Mouse (Mus musculus) thymus, postnatal 14 days (tissue): ENCODE data around the gene Vill.

ENCODE experiments used
- DNase-seq: peaks from one replicate; pipeline ENCODE4 v3.0.0; 2021

Vill gene

DNA sequence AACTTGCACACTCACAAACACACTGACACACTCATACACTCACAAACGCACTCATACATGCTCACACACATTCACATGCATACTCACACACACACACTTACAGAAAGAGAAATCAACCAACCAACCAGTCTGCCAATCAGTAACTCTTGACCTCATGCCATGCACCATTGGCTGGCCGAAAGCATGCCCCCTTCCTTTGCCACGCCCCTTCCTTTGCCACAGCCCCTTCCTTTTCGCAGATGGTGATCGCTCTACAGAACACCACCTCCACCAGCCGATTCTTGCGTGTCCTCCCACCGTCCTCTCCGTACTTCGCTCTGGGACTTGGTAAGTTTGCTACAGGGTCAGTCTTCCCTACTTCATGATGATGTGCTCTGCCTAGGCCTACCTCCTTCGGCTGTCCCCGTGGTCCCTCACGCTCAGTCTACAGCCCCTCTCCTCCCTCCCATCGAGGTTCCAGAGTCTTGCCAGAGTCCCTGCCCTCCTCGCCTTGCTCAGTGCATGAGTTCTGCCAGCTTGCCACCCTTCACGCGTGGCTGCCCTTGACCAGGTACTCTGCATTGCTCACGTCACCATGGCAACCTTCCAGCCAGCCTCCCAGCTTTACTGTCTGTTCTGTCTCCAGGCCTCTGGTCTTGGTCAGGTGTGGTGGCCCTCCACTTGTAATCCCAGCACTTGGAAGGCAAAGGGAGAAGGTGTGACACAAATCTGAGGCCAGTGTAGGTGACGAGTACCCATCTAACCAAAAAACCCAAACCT, 67.0 kb downstream of the Vill start:
- DNase-seq, result no peak

DNA sequence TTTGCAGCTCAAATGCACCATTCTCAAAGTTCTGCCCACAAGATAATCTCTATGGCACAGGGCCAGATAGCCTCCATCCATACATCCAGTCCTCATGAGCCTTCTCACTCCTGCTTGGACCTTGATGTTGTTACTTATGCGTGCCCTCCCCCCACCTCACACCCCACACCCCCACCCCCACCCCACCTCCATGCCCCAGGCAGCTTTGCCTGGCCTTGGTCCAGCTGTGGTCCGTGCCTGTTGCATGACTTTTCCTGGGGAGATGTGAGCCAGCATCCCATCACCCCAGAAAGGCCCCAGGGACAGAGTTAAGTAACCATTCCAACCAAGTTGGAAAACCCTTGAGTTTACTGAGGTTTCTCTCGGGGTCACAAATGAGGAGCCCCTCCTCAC, 67.6 kb downstream of the Vill start:
- no peak for DNase-seq
